Mouse (Mus musculus) embryonic facial prominence, embryonic 15.5 days (tissue): ENCODE measurements around the gene Tsga10ip. TPM values are rescaled to one million over a fixed set of nuclear protein-coding genes. Genes with fewer than 3 reads are reported as not detected.

Source experiments
- polyA plus RNA-seq: library from polyadenylated mRNA; unstranded; fragments of >200 nt; fragmentation: Nextera tagmentation; extraction: Ambion mirVana; gene quantifications from 2 replicates; pipeline ENCODE4 v1.2.1, GENCODE M21; 2015

Tsga10ip gene
- polyA plus RNA-seq, 1 experiment from 2014 or later: 0.72 TPM

Other genes starting within 250 kb of the Tsga10ip start
- gene Pacs1, start 129.4 kb downstream of the Tsga10ip start, polyA plus RNA-seq: 25.1 and 30.6 TPM in 2 replicates
- gene Sf3b2, start 107.1 kb downstream of the Tsga10ip start, polyA plus RNA-seq: 335 and 338 TPM in 2 replicates
- 4.2 and 5.8 TPM in 2 replicates for gene Gal3st3, start 104.2 kb downstream of the Tsga10ip start, polyA plus RNA-seq
- not detected in 2 replicates for gene Catsper1, start 66.8 kb downstream of the Tsga10ip start, polyA plus RNA-seq
- gene Cst6, start 53.0 kb downstream of the Tsga10ip start, polyA plus RNA-seq: 67.9 and 76.8 TPM in 2 replicates
- gene Eif1ad, start 35.8 kb downstream of the Tsga10ip start, polyA plus RNA-seq: 48.6 and 55.1 TPM in 2 replicates
- gene Banf1, start 35.4 kb downstream of the Tsga10ip start, polyA plus RNA-seq: 399 and 402 TPM in 2 replicates
- 81.5 and 83.5 TPM in 2 replicates for gene Sart1, start 13.8 kb downstream of the Tsga10ip start, polyA plus RNA-seq
- gene Drap1, start 22.5 kb upstream of the Tsga10ip start, polyA plus RNA-seq: 267 and 280 TPM in 2 replicates
- gene AI837181, start 22.6 kb upstream of the Tsga10ip start, polyA plus RNA-seq: 67.4 and 72.3 TPM in 2 replicates
- gene Fosl1, start 45.0 kb upstream of the Tsga10ip start, polyA plus RNA-seq: not detected in 2 replicates
- 8.0 and 8.9 TPM in 2 replicates for gene Ccdc85b, start 55.4 kb upstream of the Tsga10ip start, polyA plus RNA-seq
- 114 and 125 TPM in 2 replicates for gene Fibp, start 58.1 kb upstream of the Tsga10ip start, polyA plus RNA-seq
- 1.4 and 2.8 TPM in 2 replicates for gene Ctsw, start 66.0 kb upstream of the Tsga10ip start, polyA plus RNA-seq
- gene Efemp2, start 71.4 kb upstream of the Tsga10ip start, polyA plus RNA-seq: 219 and 226 TPM in 2 replicates
- 44.1 and 45.2 TPM in 2 replicates for gene Mus81, start 85.9 kb upstream of the Tsga10ip start, polyA plus RNA-seq
- gene Cfl1, start 87.9 kb upstream of the Tsga10ip start, polyA plus RNA-seq: 2,278 and 2,311 TPM in 2 replicates
- gene 1700020D05Rik, start 101.3 kb upstream of the Tsga10ip start, polyA plus RNA-seq: 0.16 TPM in 1 of 2 replicates, not detected in the other
- gene Snx32, start 108.0 kb upstream of the Tsga10ip start, polyA plus RNA-seq: 10.7 and 11.7 TPM in 2 replicates
- 22.1 and 23.3 TPM in 2 replicates for gene Ovol1, start 158.1 kb upstream of the Tsga10ip start, polyA plus RNA-seq
- 5.2 and 5.7 TPM in 2 replicates for gene Ap5b1, start 165.5 kb upstream of the Tsga10ip start, polyA plus RNA-seq
- gene Rnaseh2c, start 199.3 kb upstream of the Tsga10ip start, polyA plus RNA-seq: 122 and 126 TPM in 2 replicates
- 49.4 and 52.3 TPM in 2 replicates for gene Kat5, start 207.7 kb upstream of the Tsga10ip start, polyA plus RNA-seq
- 61.4 and 62.4 TPM in 2 replicates for gene Rela, start 235.0 kb upstream of the Tsga10ip start, polyA plus RNA-seq